Mouse (Mus musculus) heart, adult 2 months (tissue): ENCODE data around the gene Tbl3.

ENCODE experiments used
- CTCF ChIP-seq: fragments of 200-600 bp; IDR thresholded peaks from 2 replicates; pipeline ENCODE4 v1.8.1; 2022; ENCODE audit warnings: antibody characterized with exemption, mild to moderate bottlenecking, moderate library complexity
- POLR2A ChIP-seq: fragments of 200-500 bp; IDR thresholded peaks from 2 replicates; pipeline ENCODE4 v1.6.1; 2011; ENCODE audit warnings: mild to moderate bottlenecking, low read depth, low read length, control low read depth; ENCODE audit not compliant: insufficient read depth

GRCm38 (mm10) chr17:24651835-24652234 lies 55.6 kb downstream of the Tbl3 start:
- TF ChIP-seq POLR2A (no peak), CTCF (no peak)
